Mouse (Mus musculus) bone marrow, adult 2 months (tissue): ENCODE measurements around the gene Chn1.

Source experiments
- CTCF ChIP-seq: fragments of 200-500 bp; IDR thresholded peaks from 2 replicates; pipeline ENCODE4 v1.5.1; 2011; ENCODE audit warnings: low read length, control low read depth; ENCODE audit not compliant: control insufficient read depth, insufficient read depth
- POLR2A ChIP-seq: fragments of 200-500 bp; IDR thresholded peaks from 2 replicates; pipeline ENCODE4 v1.6.1; 2011; ENCODE audit warnings: low read depth, mild to moderate bottlenecking, control low read depth, low read length, borderline replicate concordance; ENCODE audit not compliant: control insufficient read depth

- TF ChIP-seq CTCF (no peak), POLR2A (no peak)
Observed at GRCm38 (mm10) chr2:73596326-73596725, 178.8 kb downstream of the Chn1 start.
